Mouse (Mus musculus): ENCODE results near the gene Lcn4.

GRCm38 (mm10) chr2:26627921-26628739 lies 43.0 kb downstream of the Lcn4 start, which contains the start of gene Fam69b:
- no peak for TF ChIP-seq CTCF (IDR thresholded peaks at IDR 0.05; ENCODE audit: low read depth, low read length)
- TF ChIP-seq GATA1 (IDR thresholded peaks at IDR 0.05; ENCODE audit: borderline replicate concordance, low read length): no peak
- TF ChIP-seq TAL1 (conservative IDR thresholded peaks at IDR 0.05; ENCODE audit: low read depth, low read length): no peak
- TF ChIP-seq POLR2AphosphoS5 (IDR thresholded peaks at IDR 0.05; ENCODE audit: insufficient replicate concordance, low read depth, low read length): no peak
- TF ChIP-seq GATA2 (IDR thresholded peaks at IDR 0.05; ENCODE audit: borderline replicate concordance, low read depth, low read length): no peak

All from G1E (cell line).